Mouse (Mus musculus) left cerebral cortex, adult 9 months (tissue): ENCODE measurements at regions not wholly inside any gene's neighbourhood (a gene's known extent, or its start where the extent isn't known, plus 50 kb on each side); places are given as distances from the start of the nearest gene placed in this dataset.

Experiments
- DNase-seq, 2 experiments: peaks; one replicate each; pipeline ENCODE4 v3.0.0; 2022; ENCODE audit warnings: low spot score in 2 of 2

GRCm38 (mm10) chr1:149760440-149760839 is 200.7 kb downstream of the Pla2g4a start:
- no peak for DNase-seq

GRCm38 (mm10) chr1:149758783-149759132 is 202.3 kb downstream of the Pla2g4a start:
- DNase-seq, result no peak

GRCm38 (mm10) chr1:149758092-149758782 is 202.9 kb downstream of the Pla2g4a start:
- peak; percentile 31 to 32 for DNase-seq

- DNase-seq, result no peak
Observed at GRCm38 (mm10) chr1:149753269-149754060, 207.6 kb downstream of the Pla2g4a start.

GRCm38 (mm10) chr1:149749405-149749804 is 211.7 kb downstream of the Pla2g4a start:
- DNase-seq, result no peak

- DNase-seq, result peak in 1 of 2 experiments; percentile 25
Observed at GRCm38 (mm10) chr1:149738959-149739358, 222.1 kb downstream of the Pla2g4a start.

- DNase-seq, result no peak
Observed at GRCm38 (mm10) chr1:149734241-149734640, 226.8 kb downstream of the Pla2g4a start.

GRCm38 (mm10) chr1:149715171-149715570 is 245.9 kb downstream of the Pla2g4a start:
- no peak for DNase-seq

- no peak for DNase-seq
Observed at GRCm38 (mm10) chr1:149712330-149712729, 248.8 kb downstream of the Pla2g4a start.

GRCm38 (mm10) chr1:149705223-149705622 is 255.9 kb downstream of the Pla2g4a start:
- DNase-seq, result no peak

GRCm38 (mm10) chr1:149699411-149699810 is 261.7 kb downstream of the Pla2g4a start:
- no peak for DNase-seq

- no peak for DNase-seq
Observed at GRCm38 (mm10) chr1:149674166-149674565, 286.9 kb downstream of the Pla2g4a start.

- no peak for DNase-seq
Observed at GRCm38 (mm10) chr1:149672571-149672970, 288.5 kb downstream of the Pla2g4a start.

GRCm38 (mm10) chr1:149672117-149672516 is 289.0 kb downstream of the Pla2g4a start:
- DNase-seq, result no peak

- no peak for DNase-seq
Observed at GRCm38 (mm10) chr1:149671091-149671490, 290.0 kb downstream of the Pla2g4a start.
